Mouse (Mus musculus): Measurements from ENCODE around the gene Hsdl1.

DNA sequence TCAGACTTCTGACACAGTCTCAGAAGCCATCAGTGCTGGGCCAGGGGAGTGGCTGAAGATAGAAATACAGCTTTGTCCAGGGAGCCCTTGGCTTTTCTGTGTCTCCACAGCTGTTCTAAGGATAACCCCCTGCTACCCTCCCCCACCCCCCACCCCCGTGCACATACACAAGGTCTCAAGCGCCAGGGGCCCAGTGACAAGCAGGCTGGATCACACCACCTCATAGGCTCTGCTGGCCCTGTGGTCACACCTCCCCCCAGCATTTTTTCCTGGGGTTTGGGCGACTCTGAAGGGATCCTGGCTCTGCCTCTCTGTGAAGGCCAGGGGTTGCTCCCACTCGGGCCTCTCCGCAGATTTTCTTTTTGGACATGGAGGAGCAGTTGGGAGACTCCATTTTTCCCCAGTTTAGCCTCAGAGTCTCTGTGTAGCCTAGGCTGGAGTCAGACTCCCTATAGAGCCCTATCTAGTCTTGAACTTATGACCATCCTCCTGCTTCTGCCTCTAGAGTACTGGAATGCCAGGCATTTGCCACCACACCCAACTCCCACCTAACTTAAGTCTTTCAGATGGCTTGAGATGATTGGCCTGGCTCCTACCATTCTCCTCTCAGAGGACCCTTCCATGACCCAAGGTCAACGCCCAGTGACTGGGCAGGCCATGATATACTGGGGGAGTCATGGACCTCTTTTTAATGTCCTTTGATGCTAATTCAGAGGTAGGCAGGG, 45.3 kb upstream of the Hsdl1 start:
- TF ChIP-seq CTCF (IDR thresholded peaks at IDR 0.05; ENCODE audit: control insufficient read depth, insufficient read depth, low read length): no peak
- no peak for TF ChIP-seq POLR2A (IDR thresholded peaks at IDR 0.05; ENCODE audit: borderline replicate concordance, control insufficient read depth, low read depth, low read length)

Measured in bone marrow, adult 2 months (tissue).